Mouse (Mus musculus): ENCODE results near the gene Slc16a6. TPM values are rescaled to one million over a fixed set of nuclear protein-coding genes. Genes with fewer than 3 reads are reported as not detected.

Gene Slc16a6
- polyA plus RNA-seq, 1 experiment from 2014 or later: 8.4 TPM

- H3K36me3 ChIP-seq (ENCODE audit: insufficient read depth, low read length): peaks cover 13% of the 10 kb centered on the region
- WGBS: under 1% methylated on average over 32 of the region's 32 CpGs
- H3K27me3 ChIP-seq (ENCODE audit: insufficient read depth, low read length): no peaks in the 10 kb centered on the region
- H3K4me3 ChIP-seq (ENCODE audit: low read length): peak overlapping the region; percentile 62
- H3K4me2 ChIP-seq (replicated peaks; ENCODE audit: low read depth, low read length): peak overlapping the region; percentile 80
- no peaks in the 10 kb centered on the region for H3K9me3 ChIP-seq (ENCODE audit: low read length)
- peaks cover 14% of the 10 kb centered on the region for H3K4me1 ChIP-seq (ENCODE audit: insufficient read depth, low read length)
- H3K27ac ChIP-seq (ENCODE audit: low read length): peak overlapping the region; percentile 44
- peak; percentile 72 for ATAC-seq (ENCODE audit: low FRiP score, low TSS enrichment)
- H3K9ac ChIP-seq (replicated peaks; ENCODE audit: low read length): peak overlapping the region; percentile 71
Observed at GRCm38 (mm10) chr11:109439829-109440340, 33.5 kb downstream of the Slc16a6 start.

DNA sequence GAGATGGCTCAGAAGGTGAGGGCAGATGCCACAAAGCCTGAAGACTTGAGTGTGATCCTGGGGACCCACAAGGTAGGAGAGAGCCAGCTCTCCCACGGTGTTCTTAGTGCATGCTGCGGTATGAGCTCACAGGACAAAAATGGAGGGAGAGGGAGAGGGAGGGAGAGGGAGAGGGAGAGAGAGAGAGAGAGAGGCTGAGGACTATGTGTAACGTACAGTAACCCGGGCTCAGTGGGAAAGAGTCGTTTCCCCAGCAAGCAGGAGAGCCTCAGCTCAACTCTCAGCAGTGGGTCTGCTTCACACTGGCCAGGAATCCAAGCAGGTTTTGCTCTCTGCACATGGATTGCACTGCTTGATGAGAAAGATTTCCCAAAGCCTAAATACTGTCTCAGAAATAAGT, 34.2 kb downstream of the Slc16a6 start:
- Histone ChIP-seq H3K27ac (ENCODE audit: low read length) (no peak overlapping the region; the same call in 1 of the 2 replicates), H3K9ac (replicated peaks; ENCODE audit: low read length) (peak overlapping the region; percentile 71; the same call in 1 of the 2 replicates), H3K27me3 (ENCODE audit: insufficient read depth, low read length) (no peaks in the 10 kb centered on the region), H3K9me3 (ENCODE audit: low read length) (no peaks in the 10 kb centered on the region), H3K4me1 (ENCODE audit: insufficient read depth, low read length) (peaks cover 14% of the 10 kb centered on the region), H3K4me2 (replicated peaks; ENCODE audit: low read depth, low read length) (peak overlapping the region; percentile 80), H3K36me3 (ENCODE audit: insufficient read depth, low read length) (peaks cover 20% of the 10 kb centered on the region), H3K4me3 (ENCODE audit: low read length) (peak overlapping the region; percentile 62)
- 0 out of 2 replicates have a peak, but pooled peaks have one; percentile 37 for ATAC-seq (ENCODE audit: low FRiP score, low TSS enrichment)
- 8% methylated on average over 5 of the region's 5 CpGs for WGBS

GRCm38 (mm10) chr11:109436889-109437288, 36.5 kb downstream of the Slc16a6 start:
- peaks cover 26% of the 10 kb centered on the region for H3K36me3 ChIP-seq (ENCODE audit: insufficient read depth, low read length)
- no peaks in the 10 kb centered on the region for H3K27me3 ChIP-seq (ENCODE audit: insufficient read depth, low read length)
- H3K9me3 ChIP-seq (ENCODE audit: low read length): no peaks in the 10 kb centered on the region
- H3K27ac ChIP-seq (ENCODE audit: low read length): no peak overlapping the region
- no peak overlapping the region for H3K4me3 ChIP-seq (ENCODE audit: low read length)
- peaks cover 14% of the 10 kb centered on the region for H3K4me1 ChIP-seq (ENCODE audit: insufficient read depth, low read length)
- ATAC-seq (ENCODE audit: low FRiP score, low TSS enrichment): no peak
- no peak overlapping the region for H3K4me2 ChIP-seq (replicated peaks; ENCODE audit: low read depth, low read length)
- no peak overlapping the region for H3K9ac ChIP-seq (replicated peaks; ENCODE audit: low read length)
- WGBS: 68% methylated on average over 8 of the region's 8 CpGs

- Histone ChIP-seq H3K27ac (ENCODE audit: low read length) (no peak overlapping the region), H3K4me3 (ENCODE audit: low read length) (no peak overlapping the region), H3K4me2 (replicated peaks; ENCODE audit: low read depth, low read length) (no peak overlapping the region), H3K36me3 (ENCODE audit: insufficient read depth, low read length) (peaks cover 42% of the 10 kb centered on the region), H3K9me3 (ENCODE audit: low read length) (no peaks in the 10 kb centered on the region), H3K4me1 (ENCODE audit: insufficient read depth, low read length) (peaks cover 1% of the 10 kb centered on the region; the same call in 1 of the 2 replicates), H3K9ac (replicated peaks; ENCODE audit: low read length) (no peak overlapping the region), H3K27me3 (ENCODE audit: insufficient read depth, low read length) (no peaks in the 10 kb centered on the region)
- 89% methylated on average over 16 of the region's 16 CpGs for WGBS
- ATAC-seq (ENCODE audit: low FRiP score, low TSS enrichment): no peak
Observed at GRCm38 (mm10) chr11:109434233-109434798, 39.1 kb downstream of the Slc16a6 start.

DNA sequence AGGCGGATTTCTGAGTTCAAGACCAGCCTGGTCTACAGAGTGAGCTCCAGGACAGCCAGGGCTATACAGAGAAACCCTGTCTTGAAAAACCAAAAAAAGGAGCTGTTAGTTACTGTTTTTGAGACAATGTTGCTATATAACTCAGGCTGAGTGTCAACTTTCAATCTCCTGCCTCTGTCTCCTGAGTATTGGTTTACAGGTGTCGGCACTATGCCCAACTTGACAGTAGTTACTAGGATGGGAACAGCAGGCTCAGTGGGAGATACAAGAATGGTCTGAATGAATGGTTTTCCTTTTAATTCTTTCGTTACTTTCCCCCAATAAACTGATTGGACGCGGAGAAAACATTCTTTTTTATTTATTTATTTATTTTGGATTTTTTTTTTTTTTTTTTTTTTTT, 46.0 kb downstream of the Slc16a6 start:
- WGBS: 90% methylated on average over 5 of the region's 5 CpGs
- Histone ChIP-seq H3K27ac (ENCODE audit: low read length) (no peak overlapping the region), H3K36me3 (ENCODE audit: insufficient read depth, low read length) (peaks cover 25% of the 10 kb centered on the region), H3K9me3 (ENCODE audit: low read length) (no peaks in the 10 kb centered on the region; the same call in 1 of the 2 replicates), H3K4me2 (replicated peaks; ENCODE audit: low read depth, low read length) (no peak overlapping the region), H3K4me1 (ENCODE audit: insufficient read depth, low read length) (peaks cover 7% of the 10 kb centered on the region), H3K9ac (replicated peaks; ENCODE audit: low read length) (no peak overlapping the region), H3K4me3 (ENCODE audit: low read length) (no peak overlapping the region), H3K27me3 (ENCODE audit: insufficient read depth, low read length) (no peaks in the 10 kb centered on the region)
- no peak for ATAC-seq (ENCODE audit: low FRiP score, low TSS enrichment)

DNA sequence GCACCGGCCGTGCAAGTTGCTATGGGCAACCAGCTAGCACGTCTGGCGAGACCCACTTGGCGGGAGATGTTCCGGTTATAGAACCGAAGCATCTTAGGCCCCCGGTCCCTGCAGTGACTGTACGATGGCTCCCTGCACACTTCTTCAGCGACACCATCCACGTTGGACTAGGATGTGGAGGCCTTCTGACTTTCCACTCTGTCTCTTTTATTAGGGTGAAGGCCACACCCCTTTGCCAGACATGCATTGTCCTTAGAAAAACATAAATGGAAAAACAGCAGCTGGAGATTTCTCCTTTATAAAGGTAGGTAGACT, 47.2 kb downstream of the Slc16a6 start:
- ATAC-seq (ENCODE audit: low FRiP score, low TSS enrichment): no peak
- Histone ChIP-seq H3K4me2 (replicated peaks; ENCODE audit: low read depth, low read length) (peak overlapping the region; percentile 75), H3K27me3 (ENCODE audit: insufficient read depth, low read length) (no peaks in the 10 kb centered on the region), H3K4me3 (ENCODE audit: low read length) (peak overlapping the region; percentile 71), H3K9me3 (ENCODE audit: low read length) (no peaks in the 10 kb centered on the region; the same call in 1 of the 2 replicates), H3K27ac (ENCODE audit: low read length) (peak overlapping the region; percentile 90), H3K4me1 (ENCODE audit: insufficient read depth, low read length) (peaks cover 7% of the 10 kb centered on the region), H3K9ac (replicated peaks; ENCODE audit: low read length) (peak overlapping the region; percentile 77), H3K36me3 (ENCODE audit: insufficient read depth, low read length) (peaks cover 25% of the 10 kb centered on the region)
- under 1% methylated on average over 11 of the region's 11 CpGs for WGBS

DNA sequence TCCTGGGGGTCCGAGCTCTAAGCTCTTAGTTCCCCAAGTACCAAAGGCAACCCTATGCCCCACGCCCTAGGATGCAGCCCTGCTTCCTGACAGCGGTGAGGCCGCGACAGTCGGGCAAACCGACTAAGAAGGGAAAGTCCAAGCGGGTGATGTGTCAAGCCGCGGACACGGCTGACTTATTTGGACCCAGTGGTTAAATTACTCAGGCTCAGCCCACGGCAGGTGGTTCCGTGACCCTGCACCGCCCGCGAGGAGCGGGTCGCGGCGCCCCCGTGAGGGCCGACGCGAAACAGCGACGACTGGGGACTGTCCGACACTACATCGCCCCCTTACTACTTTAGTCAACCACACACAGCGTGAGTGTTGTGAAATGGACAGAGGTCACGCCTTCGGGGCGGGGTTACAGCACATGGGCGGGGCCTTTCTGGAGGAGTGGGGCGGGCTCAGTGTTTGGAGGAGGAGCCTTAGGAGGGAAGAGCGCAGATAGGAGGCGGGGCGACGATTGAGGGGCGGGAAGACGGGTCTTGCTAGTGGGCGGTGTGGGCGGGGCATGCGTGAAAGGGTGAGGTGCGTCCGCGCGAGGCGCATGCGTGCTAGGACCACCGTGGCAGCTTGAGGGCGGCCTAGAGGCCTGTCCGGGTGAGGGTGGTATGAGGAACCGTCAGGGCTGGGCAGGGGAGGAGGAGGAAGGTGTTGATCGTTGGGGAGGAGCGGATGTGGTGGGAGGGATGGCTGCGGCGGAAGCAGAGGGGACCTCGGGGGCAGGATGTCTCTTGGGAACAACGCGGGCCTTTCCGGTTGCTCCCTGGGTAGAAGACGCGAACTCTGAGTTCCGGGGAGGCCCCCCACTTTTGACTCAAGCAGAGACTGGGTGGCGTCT, 47.8 kb downstream of the Slc16a6 start, which contains the start of gene Amz2:
Gene Amz2 (plus strand): TSS at position 555 of the 880 bp plus-strand sequence.
- under 1% methylated on average over 64 of the region's 65 CpGs for WGBS
- H3K4me1 ChIP-seq (ENCODE audit: insufficient read depth, low read length): peaks cover 7% of the 10 kb centered on the region
- peak within 1 kb of the TSS; percentile 75 for H3K4me2 ChIP-seq (replicated peaks; ENCODE audit: low read depth, low read length)
- peak within 1 kb of the TSS; percentile 71 for H3K4me3 ChIP-seq (ENCODE audit: low read length)
- peak within 1 kb of the TSS; percentile 90 for H3K27ac ChIP-seq (ENCODE audit: low read length)
- no peaks in the 10 kb centered on the region for H3K27me3 ChIP-seq (ENCODE audit: insufficient read depth, low read length)
- H3K9me3 ChIP-seq (ENCODE audit: low read length): no peaks in the 10 kb centered on the region; the same call in 1 of the 2 replicates
- peak; percentile 97 for ATAC-seq (ENCODE audit: low FRiP score, low TSS enrichment)
- H3K36me3 ChIP-seq (ENCODE audit: insufficient read depth, low read length): peaks cover 21% of the 10 kb centered on the region
- H3K9ac ChIP-seq (replicated peaks; ENCODE audit: low read length): peak within 1 kb of the TSS; percentile 77

- no peaks in the 10 kb centered on the region; the same call in 1 of the 2 replicates for H3K9me3 ChIP-seq (ENCODE audit: low read length)
- no peaks in the 10 kb centered on the region for H3K27me3 ChIP-seq (ENCODE audit: insufficient read depth, low read length)
- no peak overlapping the region for H3K4me2 ChIP-seq (replicated peaks; ENCODE audit: low read depth, low read length)
- peaks cover 11% of the 10 kb centered on the region for H3K4me1 ChIP-seq (ENCODE audit: insufficient read depth, low read length)
- 42% methylated on average over 1 of the region's 1 CpGs for WGBS
- no peak for ATAC-seq (ENCODE audit: low FRiP score, low TSS enrichment)
- H3K27ac ChIP-seq (ENCODE audit: low read length): no peak overlapping the region
- 0 out of 2 replicates have a peak, but pooled peaks cover 2% of the 10 kb centered on the region for H3K36me3 ChIP-seq (ENCODE audit: insufficient read depth, low read length)
- H3K4me3 ChIP-seq (ENCODE audit: low read length): no peak overlapping the region
- no peak overlapping the region for H3K9ac ChIP-seq (replicated peaks; ENCODE audit: low read length)
Observed at GRCm38 (mm10) chr11:109423294-109423693, 50.1 kb downstream of the Slc16a6 start.

DNA sequence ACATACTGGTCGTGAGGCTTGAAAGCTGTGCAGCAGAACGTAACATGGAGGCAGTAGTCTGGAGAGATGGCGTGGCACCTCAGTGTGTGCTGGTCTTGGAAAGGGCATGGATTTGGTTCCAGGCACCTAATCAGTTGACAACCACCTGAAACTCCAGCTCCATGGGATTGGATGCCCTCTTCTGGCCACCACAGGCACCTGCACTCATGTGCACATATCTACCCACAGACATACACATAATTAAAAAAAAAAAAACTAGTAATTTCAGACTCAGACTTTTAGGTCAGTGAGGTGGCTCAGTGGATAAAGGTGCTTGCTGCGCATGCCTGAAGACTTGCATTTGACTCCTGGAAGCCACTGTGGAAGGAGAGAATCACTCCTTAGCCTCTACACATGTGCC, 51.1 kb downstream of the Slc16a6 start:
- H3K36me3 ChIP-seq (ENCODE audit: insufficient read depth, low read length): no peaks in the 10 kb centered on the region
- no peak overlapping the region for H3K4me3 ChIP-seq (ENCODE audit: low read length)
- H3K9ac ChIP-seq (replicated peaks; ENCODE audit: low read length): no peak overlapping the region
- no peak for ATAC-seq (ENCODE audit: low FRiP score, low TSS enrichment)
- H3K4me2 ChIP-seq (replicated peaks; ENCODE audit: low read depth, low read length): no peak overlapping the region
- WGBS: 98% methylated on average over 4 of the region's 4 CpGs
- H3K4me1 ChIP-seq (ENCODE audit: insufficient read depth, low read length): peaks cover 11% of the 10 kb centered on the region
- H3K9me3 ChIP-seq (ENCODE audit: low read length): no peaks in the 10 kb centered on the region; the same call in 1 of the 2 replicates
- no peaks in the 10 kb centered on the region for H3K27me3 ChIP-seq (ENCODE audit: insufficient read depth, low read length)
- no peak overlapping the region for H3K27ac ChIP-seq (ENCODE audit: low read length)
